Mouse (Mus musculus): ENCODE measurements at regions not wholly inside any gene's neighbourhood (a gene's known extent, or its start where the extent isn't known, plus 50 kb on each side); places are given as distances from the start of the nearest gene placed in this dataset.

GRCm38 (mm10) chr3:58312623-58313022 is 101.9 kb upstream of the Tsc22d2 start:
- TF ChIP-seq CTCF (IDR thresholded peaks at IDR 0.05; ENCODE audit: extremely low read depth, insufficient read depth, low read length) (no peak), POLR2A (IDR thresholded peaks at IDR 0.05; ENCODE audit: extremely low read depth, insufficient read depth, low read length) (no peak)
